Mouse (Mus musculus) lung, adult 10 weeks (tissue): ENCODE measurements around the gene Gm2956. TPM values are rescaled to one million over a fixed set of nuclear protein-coding genes. Genes with fewer than 3 reads are reported as not detected.

Experiments
- polyA plus RNA-seq: library from polyadenylated mRNA; stranded (reverse); fragments of 350-450 nt; fragmentation: Illumina TruSeq; extraction: RNeasy Lipid Tissue Mini Kit (QIAGEN cat#74804); gene quantifications from one replicate; pipeline ENCODE4 v1.2.3, GENCODE M21; 2014; ENCODE audit warnings: low read depth, low replicate concordance; ENCODE audit not compliant: insufficient read depth

Gm2956 gene
- polyA plus RNA-seq: not detected

DNA sequence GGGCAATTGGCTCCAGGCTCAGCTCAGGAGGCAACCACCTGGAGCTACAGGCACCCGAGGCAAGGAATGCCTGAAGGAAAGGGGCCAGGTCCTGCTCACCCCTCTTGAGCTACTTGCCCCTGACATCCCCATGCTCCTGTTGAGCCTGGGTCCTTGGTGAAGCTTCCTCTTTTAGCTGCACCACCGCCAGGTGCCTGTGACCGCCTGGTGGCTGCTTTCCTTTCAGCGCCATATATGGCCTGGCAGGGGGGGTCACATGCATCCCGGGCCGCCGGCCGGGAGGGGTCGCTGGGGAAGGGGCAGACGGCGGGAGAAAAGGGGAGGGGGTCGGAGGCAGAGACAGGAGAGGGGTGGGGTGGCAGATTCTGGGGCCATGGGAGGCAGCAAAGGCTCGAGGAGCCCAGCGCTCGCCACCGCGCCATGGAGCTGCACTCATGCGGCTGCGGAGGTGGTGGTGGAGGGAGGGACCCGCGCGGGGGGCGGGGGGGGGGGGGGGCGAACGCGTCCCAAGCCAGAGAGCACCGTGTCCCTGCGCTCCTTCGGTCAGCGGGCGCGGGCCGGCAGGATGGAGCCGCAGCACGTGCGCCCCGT lies at the start of gene Gm2956:
Gene Gm2956 (plus strand): TSS at position 541 of the 591 bp plus-strand sequence.

DNA sequence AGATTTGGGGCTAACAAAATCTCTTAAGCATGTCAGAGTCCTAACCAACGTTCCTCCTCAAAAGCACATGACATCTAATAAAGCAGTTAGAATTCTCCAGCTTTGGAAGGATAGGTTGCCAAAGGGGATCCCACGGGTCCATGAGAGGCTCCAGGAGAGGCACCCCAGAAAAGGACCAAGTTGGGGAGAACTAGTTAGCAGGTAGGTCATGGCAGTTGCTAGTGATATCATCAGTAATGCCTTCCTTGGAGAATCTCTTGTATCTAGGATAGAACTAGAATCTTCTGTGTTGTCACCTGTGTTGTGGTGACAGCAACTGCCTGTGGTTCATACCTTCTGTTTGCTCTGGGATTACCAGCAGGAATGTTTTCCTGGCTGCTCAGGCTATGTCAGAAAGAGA lies 62.4 kb downstream of the Gm2956 start, which contains the start of gene Gm10413:
Gene Gm10413 (plus strand): TSS at position 301 of the 400 bp plus-strand sequence.

Other genes starting within 250 kb of the Gm2956 start
- gene Gm10340, start 198.6 kb upstream of the Gm2956 start, polyA plus RNA-seq: not detected
- gene Gm5795, start 144.4 kb upstream of the Gm2956 start, polyA plus RNA-seq: not detected
- gene D830030K20Rik, start 124.1 kb upstream of the Gm2956 start, polyA plus RNA-seq: not detected
- not detected for gene Gm10413, start 62.5 kb downstream of the Gm2956 start, polyA plus RNA-seq
- gene Gm10409, start 80.0 kb downstream of the Gm2956 start, polyA plus RNA-seq: not detected
- not detected for gene Gm3005, start 95.5 kb downstream of the Gm2956 start, polyA plus RNA-seq
- not detected for gene Gm10408, start 116.8 kb downstream of the Gm2956 start, polyA plus RNA-seq